Mouse (Mus musculus) intestine, embryonic 14.5 days (tissue): ENCODE measurements around the gene Tspan12. TPM values are rescaled to one million over a fixed set of nuclear protein-coding genes. Genes with fewer than 3 reads are reported as not detected.

ENCODE experiments used
- ATAC-seq: fragments of 200-750 bp; cut with Nextera tagmentation; replicated peaks from 2 replicates; pipeline ENCODE4 v1.8.0; 2017; ENCODE audit warnings: low read depth, moderate number of reproducible peaks, moderate TSS enrichment, moderate library complexity; ENCODE audit not compliant: low FRiP score, low TSS enrichment
- DNase-seq: peaks from one replicate; pipeline ENCODE4 v3.0.0-alpha.2; 2018; ENCODE audit warnings: low spot score
- H3K27ac ChIP-seq: fragments of 300-500 bp; sonication (generic); 2 replicates; pipeline ENCODE4 v1.5.1; 2014; ENCODE audit warnings: low read depth, mild to moderate bottlenecking, control low read depth
- H3K27me3 ChIP-seq: fragments of 300-500 bp; sonication (generic); replicated peaks from 2 replicates; pipeline ENCODE4 v1.6.1; 2014; ENCODE audit warnings: low read length, control low read depth; ENCODE audit not compliant: control insufficient read depth, insufficient read depth
- H3K36me3 ChIP-seq: fragments of 300-500 bp; sonication (generic); 2 replicates; pipeline ENCODE4 v1.6.1; 2014; ENCODE audit warnings: low read length, control low read depth; ENCODE audit not compliant: control insufficient read depth, insufficient read depth
- H3K4me1 ChIP-seq: fragments of 300-500 bp; sonication (generic); replicated peaks from 2 replicates; pipeline ENCODE4 v1.6.1; 2014; ENCODE audit warnings: low read length, control low read depth, mixed read lengths; ENCODE audit not compliant: control insufficient read depth, insufficient read depth
- H3K4me2 ChIP-seq: fragments of 300-500 bp; sonication (generic); 2 replicates; pipeline ENCODE4 v1.6.1; 2014; ENCODE audit warnings: low read length
- H3K4me3 ChIP-seq: fragments of 300-500 bp; sonication (generic); 2 replicates; pipeline ENCODE4 v1.5.1; 2014; ENCODE audit warnings: low read depth, low read length, control low read depth, mixed read lengths
- H3K9ac ChIP-seq: fragments of 300-500 bp; sonication (generic); 2 replicates; pipeline ENCODE4 v1.6.1; 2014; ENCODE audit warnings: mild to moderate bottlenecking, low read length
- H3K9me3 ChIP-seq: fragments of 300-500 bp; sonication (generic); 2 replicates; pipeline ENCODE4 v1.6.1; 2016; ENCODE audit warnings: low read length, control low read depth; ENCODE audit not compliant: control insufficient read depth
- WGBS: fragments of 180-500 bp; shearing (Covaris S2); extraction: QIAGEN DNeasy Blood & Tissue Kit; methylation state at CpG from one replicate; pipeline ENCODE4 v1.1.7; 2014; 5-methylcytosine and 5-hydroxymethylcytosine counted together
- polyA plus RNA-seq: library from polyadenylated mRNA; unstranded; fragments of >200 nt; fragmentation: Nextera tagmentation; extraction: Ambion mirVana; gene quantifications from 2 replicates; pipeline ENCODE4 v1.2.1, GENCODE M21; 2014

The Tspan12 gene
- polyA plus RNA-seq, 1 experiment from 2014 or later = 109 TPM

GRCm38 (mm10) chr6:21774213-21774916 lies 78.0 kb downstream of the Tspan12 start:
- DNase-seq (no peak), ATAC-seq (no peak)
- no peak overlapping the region for H3K4me2 ChIP-seq
- no peak overlapping the region for H3K27ac ChIP-seq
- peaks cover 12% of the 10 kb centered on the region for H3K36me3 ChIP-seq
- H3K4me1 ChIP-seq = no peaks in the 10 kb centered on the region
- H3K4me3 ChIP-seq = no peak overlapping the region
- WGBS = 88% methylated on average over 7 of the region's 7 CpGs
- no peaks in the 10 kb centered on the region for H3K9me3 ChIP-seq
- no peak overlapping the region for H3K9ac ChIP-seq
- H3K27me3 ChIP-seq = no peaks in the 10 kb centered on the region

- 83% methylated on average over 1 of the region's 1 CpGs for WGBS
Observed at GRCm38 (mm10) chr6:21769447-21769809, 82.9 kb downstream of the Tspan12 start.

GRCm38 (mm10) chr6:21768745-21769446 lies 83.4 kb downstream of the Tspan12 start:
- no peak overlapping the region for H3K27ac ChIP-seq
- peaks cover 8% of the 10 kb centered on the region for H3K36me3 ChIP-seq
- no peak overlapping the region for H3K9ac ChIP-seq
- no peak overlapping the region for H3K4me2 ChIP-seq
- H3K9me3 ChIP-seq = no peaks in the 10 kb centered on the region
- DNase-seq (no peak), ATAC-seq (no peak)
- no peaks in the 10 kb centered on the region for H3K27me3 ChIP-seq
- 84% methylated on average over 9 of the region's 9 CpGs for WGBS
- H3K4me1 ChIP-seq = no peaks in the 10 kb centered on the region
- H3K4me3 ChIP-seq = no peak overlapping the region

More at GRCm38 (mm10) chr6:21769447-21769809, 82.9 kb downstream of the Tspan12 start:
- Histone ChIP-seq H3K4me1 (no peaks in the 10 kb centered on the region), H3K4me2 (no peak overlapping the region), H3K36me3 (peaks cover 8% of the 10 kb centered on the region), H3K4me3 (no peak overlapping the region), H3K9me3 (no peaks in the 10 kb centered on the region), H3K9ac (no peak overlapping the region), H3K27me3 (no peaks in the 10 kb centered on the region), H3K27ac (no peak overlapping the region)
- DNase-seq (no peak), ATAC-seq (no peak)

GRCm38 (mm10) chr6:21767787-21768221 lies 84.5 kb downstream of the Tspan12 start:
- H3K9ac ChIP-seq = no peak overlapping the region
- ATAC-seq (no peak), DNase-seq (no peak)
- no peak overlapping the region for H3K4me2 ChIP-seq
- no peaks in the 10 kb centered on the region for H3K27me3 ChIP-seq
- 65% methylated on average over 12 of the region's 12 CpGs for WGBS
- peaks cover 8% of the 10 kb centered on the region for H3K36me3 ChIP-seq
- no peak overlapping the region for H3K27ac ChIP-seq
- no peaks in the 10 kb centered on the region for H3K9me3 ChIP-seq
- H3K4me3 ChIP-seq = no peak overlapping the region
- H3K4me1 ChIP-seq = no peaks in the 10 kb centered on the region

- Histone ChIP-seq H3K36me3 (no peaks in the 10 kb centered on the region), H3K4me2 (no peak overlapping the region), H3K27me3 (no peaks in the 10 kb centered on the region), H3K4me3 (no peak overlapping the region), H3K27ac (no peak overlapping the region), H3K4me1 (no peaks in the 10 kb centered on the region), H3K9ac (no peak overlapping the region), H3K9me3 (no peaks in the 10 kb centered on the region)
- DNase-seq (no peak), ATAC-seq (no peak)
- WGBS = 74% methylated on average over 1 of the region's 1 CpGs
Observed at GRCm38 (mm10) chr6:21747536-21747935, 104.8 kb downstream of the Tspan12 start.

GRCm38 (mm10) chr6:21744615-21745266 lies 107.6 kb downstream of the Tspan12 start:
- Histone ChIP-seq H3K36me3 (no peaks in the 10 kb centered on the region), H3K9me3 (no peaks in the 10 kb centered on the region), H3K4me3 (no peak overlapping the region), H3K9ac (no peak overlapping the region), H3K27me3 (no peaks in the 10 kb centered on the region), H3K27ac (no peak overlapping the region), H3K4me2 (no peak overlapping the region), H3K4me1 (no peaks in the 10 kb centered on the region)
- DNase-seq = no peak
- no peak for ATAC-seq
- 49% methylated on average over 3 of the region's 3 CpGs for WGBS

GRCm38 (mm10) chr6:21740606-21741005 lies 111.7 kb downstream of the Tspan12 start:
- H3K4me1 ChIP-seq = no peaks in the 10 kb centered on the region
- H3K27ac ChIP-seq = no peak overlapping the region
- H3K4me2 ChIP-seq = no peak overlapping the region
- no peak for ATAC-seq
- no peaks in the 10 kb centered on the region for H3K9me3 ChIP-seq
- no peaks in the 10 kb centered on the region for H3K36me3 ChIP-seq
- 60% methylated on average over 2 of the region's 2 CpGs for WGBS
- DNase-seq = no peak
- H3K4me3 ChIP-seq = no peak overlapping the region
- H3K27me3 ChIP-seq = no peaks in the 10 kb centered on the region
- no peak overlapping the region for H3K9ac ChIP-seq

GRCm38 (mm10) chr6:21722238-21722637 lies 130.1 kb downstream of the Tspan12 start:
- Histone ChIP-seq H3K4me1 (0 out of 2 replicates have a peak, but pooled peaks cover 7% of the 10 kb centered on the region), H3K4me2 (no peak overlapping the region), H3K27me3 (no peaks in the 10 kb centered on the region), H3K9me3 (no peaks in the 10 kb centered on the region), H3K4me3 (no peak overlapping the region), H3K27ac (no peak overlapping the region), H3K9ac (no peak overlapping the region), H3K36me3 (no peaks in the 10 kb centered on the region)
- ATAC-seq (no peak), DNase-seq (no peak)
- WGBS = 64% methylated on average over 10 of the region's 10 CpGs
